Mouse (Mus musculus): ENCODE data around the gene Vmn1r17.

DNA sequence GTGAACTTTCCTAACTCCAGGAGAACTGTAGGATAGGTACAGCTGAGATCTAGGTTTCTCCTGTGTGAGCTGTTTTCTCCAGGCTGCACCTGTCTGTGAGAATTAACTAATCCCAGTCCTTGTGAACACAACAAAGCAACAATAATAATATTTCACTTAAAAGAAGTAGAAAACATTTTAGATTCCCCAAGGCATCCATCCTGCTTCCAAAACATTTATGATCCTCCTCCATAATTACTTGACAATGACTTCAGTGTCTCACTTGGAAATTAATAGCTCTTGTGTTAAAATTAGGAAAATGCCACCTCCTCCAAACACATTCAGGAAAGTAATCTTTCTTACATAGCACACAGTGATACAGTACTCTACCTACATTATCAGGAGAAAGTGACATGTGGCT, 32.2 kb upstream of the Vmn1r17 start, which contains the start of gene Vmn1r18:
- no peak for TF ChIP-seq CTCF (IDR thresholded peaks at IDR 0.05)
- no peak for TF ChIP-seq EP300 (IDR thresholded peaks at IDR 0.05)

Data from lung, postnatal 0 days (tissue).